Mouse (Mus musculus): ENCODE data around the gene Tnfrsf13c. TPM values are rescaled to one million over a fixed set of nuclear protein-coding genes. Genes with fewer than 3 reads are reported as not detected.

The Tnfrsf13c gene
- polyA plus RNA-seq, 1 experiment: not detected

DNA sequence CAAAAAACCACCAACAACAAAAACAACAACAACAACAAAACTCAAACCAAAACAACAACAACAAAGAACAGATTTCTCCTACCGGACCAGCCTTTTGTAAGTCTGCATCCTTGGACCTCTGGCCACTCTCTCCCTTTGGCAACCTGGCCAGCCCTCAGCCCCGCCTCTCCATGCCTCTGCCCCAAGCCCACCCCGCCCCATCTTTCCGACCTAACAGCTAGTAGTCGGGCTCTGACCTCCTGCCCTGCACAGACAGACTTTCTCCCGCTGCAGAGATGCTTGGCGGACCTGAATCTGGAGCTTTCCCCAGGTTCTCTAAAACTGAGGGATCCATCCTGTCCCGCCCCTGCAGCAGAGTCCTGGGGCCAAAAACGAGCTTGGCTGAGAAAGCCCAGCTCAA lies 6.2 kb downstream of the Tnfrsf13c start:
- H3K4me1 ChIP-seq (ENCODE audit: control insufficient read depth, insufficient read depth, insufficient read length, low read length): no peaks in the 10 kb centered on the region
- no peak overlapping the region for H3K4me3 ChIP-seq (ENCODE audit: insufficient read depth, low read depth, low read length)

DNA sequence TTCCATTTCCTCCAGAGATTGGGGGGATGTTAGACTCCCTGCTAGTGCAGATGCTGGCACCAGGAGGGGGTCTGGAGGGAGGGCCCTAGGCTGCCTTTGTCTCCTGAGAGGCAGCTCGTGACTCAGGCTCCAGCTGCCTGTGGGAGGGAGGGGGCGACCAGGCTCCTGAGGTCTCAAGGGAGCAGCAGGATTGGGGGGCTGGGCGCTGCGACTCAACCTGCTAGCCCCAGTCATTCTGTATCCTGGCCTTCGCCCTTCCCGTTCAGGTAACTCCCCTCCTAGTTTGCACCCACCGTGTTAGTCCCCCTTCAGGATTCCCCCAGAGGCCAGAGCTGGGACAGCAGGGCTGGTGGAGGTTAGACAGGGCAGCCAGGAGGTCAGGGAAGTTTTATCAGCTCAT lies 7.1 kb downstream of the Tnfrsf13c start:
- no peaks in the 10 kb centered on the region for H3K4me1 ChIP-seq (ENCODE audit: control insufficient read depth, insufficient read depth, insufficient read length, low read length)
- H3K27ac ChIP-seq (replicated peaks; ENCODE audit: low read depth, low read length): no peak overlapping the region
- no peak overlapping the region for H3K4me3 ChIP-seq (ENCODE audit: insufficient read depth, low read depth, low read length)

More for the DNA sequence above, 6.2 kb downstream of the Tnfrsf13c start:
- no peak overlapping the region for H3K27ac ChIP-seq (replicated peaks; ENCODE audit: low read depth, low read length)

- Histone ChIP-seq H3K4me1 (ENCODE audit: control insufficient read depth, insufficient read depth, insufficient read length, low read length) (no peaks in the 10 kb centered on the region), H3K4me3 (ENCODE audit: insufficient read depth, low read depth, low read length) (no peak overlapping the region), H3K27ac (replicated peaks; ENCODE audit: low read depth, low read length) (no peak overlapping the region)
Measured at GRCm38 (mm10) chr15:82216142-82216827, 7.9 kb downstream of the Tnfrsf13c start.

DNA sequence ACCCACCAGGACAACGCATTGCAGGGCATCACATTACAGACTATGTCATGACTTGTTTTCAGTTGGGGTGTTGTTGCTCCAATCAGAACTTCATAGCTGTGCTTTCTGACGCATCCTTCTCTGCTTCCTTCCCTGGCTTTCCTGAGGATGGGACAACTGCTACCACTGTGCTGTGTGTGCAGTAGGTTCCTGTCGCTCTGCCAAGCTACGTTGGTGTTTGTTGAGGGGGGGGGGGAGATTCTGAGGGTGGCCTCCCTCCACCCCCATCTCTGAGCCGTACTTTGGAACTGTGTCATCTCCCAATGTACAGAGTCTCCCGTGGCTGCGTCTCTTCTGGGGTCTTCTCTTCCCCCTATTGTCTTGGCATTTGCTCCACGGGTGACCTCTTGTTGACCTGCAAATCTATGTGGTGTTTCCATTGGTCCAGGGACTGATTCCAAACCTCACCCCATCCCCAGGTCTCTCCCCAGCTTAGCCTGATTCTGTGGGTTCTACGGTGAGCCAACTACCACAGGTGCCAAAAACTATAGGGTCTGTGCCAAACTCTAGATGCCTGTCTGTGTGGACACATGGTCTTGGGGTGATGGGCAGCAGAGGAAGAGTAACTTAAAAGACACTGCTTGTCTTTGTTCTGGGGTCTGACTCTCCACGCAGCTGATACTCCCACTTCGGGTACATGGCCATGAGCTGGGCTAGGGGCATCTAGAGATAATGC lies 8.7 kb downstream of the Tnfrsf13c start:
- H3K4me3 ChIP-seq (ENCODE audit: insufficient read depth, low read depth, low read length): no peak overlapping the region
- H3K4me1 ChIP-seq (ENCODE audit: control insufficient read depth, insufficient read depth, insufficient read length, low read length): no peaks in the 10 kb centered on the region
- H3K27ac ChIP-seq (replicated peaks; ENCODE audit: low read depth, low read length): no peak overlapping the region

DNA sequence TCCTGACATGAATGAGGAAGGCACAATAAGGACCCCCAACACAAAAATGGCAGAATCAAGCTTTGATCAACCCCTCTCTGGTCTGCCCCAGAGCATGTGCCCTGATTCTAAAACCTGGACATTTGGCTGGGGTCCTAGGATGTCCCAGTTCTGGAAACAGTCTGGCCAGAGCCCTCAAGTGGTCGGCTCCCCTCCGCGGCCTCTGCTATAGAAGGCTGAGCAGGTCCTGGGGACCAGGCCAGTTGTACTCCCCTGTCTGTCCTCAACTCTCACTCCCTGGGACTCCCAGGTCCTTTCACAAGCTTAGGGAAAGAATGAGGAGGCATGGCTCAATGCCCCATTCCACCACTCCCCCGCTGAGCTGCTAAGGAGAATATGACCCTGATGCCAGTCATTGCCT lies 10.9 kb downstream of the Tnfrsf13c start:
- no peak overlapping the region for H3K27ac ChIP-seq (replicated peaks; ENCODE audit: low read depth, low read length)
- no peak overlapping the region for H3K4me3 ChIP-seq (ENCODE audit: insufficient read depth, low read depth, low read length)
- no peaks in the 10 kb centered on the region for H3K4me1 ChIP-seq (ENCODE audit: control insufficient read depth, insufficient read depth, insufficient read length, low read length)

- Histone ChIP-seq H3K4me1 (ENCODE audit: control insufficient read depth, insufficient read depth, insufficient read length, low read length) (no peaks in the 10 kb centered on the region), H3K4me3 (ENCODE audit: insufficient read depth, low read depth, low read length) (peak within 1 kb of the TSS; percentile 48), H3K27ac (replicated peaks; ENCODE audit: low read depth, low read length) (no peak within 1 kb of the TSS)
Measured at GRCm38 (mm10) chr15:82212752-82213063, 11.5 kb downstream of the Tnfrsf13c start, which contains the start of gene Shisa8. Gene Shisa8 (minus strand): TSS chr15:82212815.

- no peak overlapping the region for H3K27ac ChIP-seq (replicated peaks; ENCODE audit: low read depth, low read length)
- peak overlapping the region; percentile 48 for H3K4me3 ChIP-seq (ENCODE audit: insufficient read depth, low read depth, low read length)
- no peaks in the 10 kb centered on the region for H3K4me1 ChIP-seq (ENCODE audit: control insufficient read depth, insufficient read depth, insufficient read length, low read length)
Measured at GRCm38 (mm10) chr15:82211911-82212751, 12.0 kb downstream of the Tnfrsf13c start.

GRCm38 (mm10) chr15:82211281-82211680 lies 12.9 kb downstream of the Tnfrsf13c start:
- H3K4me1 ChIP-seq (ENCODE audit: control insufficient read depth, insufficient read depth, insufficient read length, low read length): no peaks in the 10 kb centered on the region
- H3K27ac ChIP-seq (replicated peaks; ENCODE audit: low read depth, low read length): no peak overlapping the region
- H3K4me3 ChIP-seq (ENCODE audit: insufficient read depth, low read depth, low read length): 0 out of 2 replicates have a peak overlapping the region, but pooled peaks have one; percentile 10

DNA sequence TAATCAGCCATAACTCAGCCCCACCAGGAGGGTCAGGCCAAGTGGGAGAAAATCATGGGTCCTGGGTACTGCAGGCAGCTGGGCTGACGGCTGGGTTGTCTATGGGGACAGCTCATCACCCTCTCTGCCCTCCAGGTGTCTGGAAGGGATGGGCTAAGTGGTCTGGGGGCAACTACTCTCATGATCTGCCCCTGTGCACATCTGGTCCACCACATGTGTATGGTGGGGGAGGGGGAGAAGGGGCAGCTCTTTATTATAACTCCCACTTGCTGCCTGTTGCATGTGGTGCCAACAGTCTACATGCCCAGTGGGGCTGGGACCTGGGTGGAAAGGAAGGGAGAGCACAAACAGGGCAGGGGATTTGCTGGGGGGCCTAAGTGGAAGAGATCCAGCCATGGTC lies 13.4 kb downstream of the Tnfrsf13c start:
- Histone ChIP-seq H3K4me3 (ENCODE audit: insufficient read depth, low read depth, low read length) (no peak overlapping the region), H3K27ac (replicated peaks; ENCODE audit: low read depth, low read length) (no peak overlapping the region), H3K4me1 (ENCODE audit: control insufficient read depth, insufficient read depth, insufficient read length, low read length) (no peaks in the 10 kb centered on the region)

DNA sequence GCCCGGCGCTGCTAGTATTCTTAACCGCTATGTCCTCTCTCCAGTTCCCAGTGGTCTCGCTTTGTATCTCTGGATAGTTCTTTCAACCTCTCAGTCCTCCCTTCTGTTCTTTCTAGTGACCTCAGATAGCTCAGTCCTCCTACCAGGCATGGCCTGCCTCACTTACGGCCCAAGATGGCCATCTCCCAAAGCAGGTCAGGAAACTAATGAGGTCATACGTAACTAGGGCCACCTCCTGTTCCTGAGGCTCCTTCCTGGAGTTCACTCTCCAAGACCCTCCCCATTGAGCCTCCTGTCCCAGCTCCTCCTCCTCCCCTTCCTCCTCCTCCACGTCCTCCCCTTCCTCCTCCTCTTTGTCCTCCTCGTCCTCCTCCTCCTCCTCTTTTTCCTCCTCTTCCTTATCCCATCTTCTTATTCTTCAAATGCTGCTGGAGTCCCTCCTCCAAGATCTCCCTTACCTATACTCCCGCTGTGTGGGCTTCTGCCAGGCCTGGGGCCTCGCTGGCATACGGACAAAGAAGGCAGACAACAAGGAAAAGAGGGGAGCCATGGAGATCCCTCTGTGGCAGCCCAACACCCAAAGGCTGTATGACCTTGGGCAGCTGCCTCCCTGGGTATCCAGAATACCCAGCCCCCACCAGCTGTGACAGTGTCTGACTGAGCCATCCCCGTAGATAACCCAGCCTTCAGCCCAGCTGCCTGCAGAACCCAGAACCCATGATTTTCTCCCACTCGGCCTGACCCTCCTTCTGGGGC lies 14.7 kb downstream of the Tnfrsf13c start:
- Histone ChIP-seq H3K4me1 (ENCODE audit: control insufficient read depth, insufficient read depth, insufficient read length, low read length) (no peaks in the 10 kb centered on the region), H3K27ac (replicated peaks; ENCODE audit: low read depth, low read length) (no peak overlapping the region), H3K4me3 (ENCODE audit: insufficient read depth, low read depth, low read length) (no peak overlapping the region)

DNA sequence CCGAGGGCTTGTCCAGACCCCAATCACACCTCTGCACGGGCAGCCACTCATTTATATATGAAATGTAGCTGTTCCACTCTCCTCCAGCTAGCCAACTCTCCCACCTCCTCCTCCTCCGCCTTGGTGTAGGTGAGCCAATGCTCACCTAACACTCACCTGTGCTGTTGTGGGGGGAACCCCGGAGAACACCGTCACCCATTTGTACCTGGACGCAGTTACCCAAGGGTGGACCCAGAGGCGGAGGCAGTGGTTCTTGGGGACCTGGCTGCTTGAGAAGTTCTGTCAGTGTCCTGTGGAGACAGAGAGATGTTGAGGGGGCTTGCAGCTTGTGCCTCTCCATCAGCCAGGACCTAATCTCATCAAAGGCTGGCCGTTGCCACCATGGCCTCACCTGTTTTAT lies 15.9 kb downstream of the Tnfrsf13c start:
- no peak overlapping the region for H3K27ac ChIP-seq (replicated peaks; ENCODE audit: low read depth, low read length)
- no peak overlapping the region for H3K4me3 ChIP-seq (ENCODE audit: insufficient read depth, low read depth, low read length)
- H3K4me1 ChIP-seq (ENCODE audit: control insufficient read depth, insufficient read depth, insufficient read length, low read length): no peaks in the 10 kb centered on the region

- no peak overlapping the region for H3K27ac ChIP-seq (replicated peaks; ENCODE audit: low read depth, low read length)
- no peak overlapping the region for H3K4me3 ChIP-seq (ENCODE audit: insufficient read depth, low read depth, low read length)
- no peaks in the 10 kb centered on the region for H3K4me1 ChIP-seq (ENCODE audit: control insufficient read depth, insufficient read depth, insufficient read length, low read length)
Measured at GRCm38 (mm10) chr15:82207504-82208219, 16.5 kb downstream of the Tnfrsf13c start.

DNA sequence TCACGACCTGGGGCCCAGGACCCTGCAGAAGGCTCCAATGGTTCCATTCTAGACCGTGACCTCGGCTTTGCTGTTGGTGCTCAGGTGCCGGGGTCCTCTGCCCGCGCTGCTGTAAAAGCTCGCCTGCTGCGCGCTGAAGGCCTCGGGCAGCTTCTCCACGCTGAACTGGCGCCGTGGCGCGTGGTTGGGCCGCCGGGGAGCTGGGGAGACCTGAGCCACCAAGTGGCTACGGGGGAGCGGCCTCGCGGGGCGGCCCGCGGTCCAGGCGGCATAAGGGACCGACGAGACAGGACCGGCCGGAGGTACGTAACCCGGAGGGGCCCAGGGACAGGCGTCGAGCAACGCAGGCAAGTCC lies 17.1 kb downstream of the Tnfrsf13c start:
- Histone ChIP-seq H3K4me1 (ENCODE audit: control insufficient read depth, insufficient read depth, insufficient read length, low read length) (no peaks in the 10 kb centered on the region), H3K27ac (replicated peaks; ENCODE audit: low read depth, low read length) (no peak overlapping the region), H3K4me3 (ENCODE audit: insufficient read depth, low read depth, low read length) (no peak overlapping the region)

GRCm38 (mm10) chr15:82206365-82207104 lies 17.6 kb downstream of the Tnfrsf13c start:
- Histone ChIP-seq H3K27ac (replicated peaks; ENCODE audit: low read depth, low read length) (no peak overlapping the region), H3K4me3 (ENCODE audit: insufficient read depth, low read depth, low read length) (no peak overlapping the region), H3K4me1 (ENCODE audit: control insufficient read depth, insufficient read depth, insufficient read length, low read length) (no peaks in the 10 kb centered on the region)

Measured in brown adipose tissue, adult 24 weeks (tissue).